Mouse (Mus musculus): ENCODE data around the gene Dnajb7.

Dnajb7 gene

DNA sequence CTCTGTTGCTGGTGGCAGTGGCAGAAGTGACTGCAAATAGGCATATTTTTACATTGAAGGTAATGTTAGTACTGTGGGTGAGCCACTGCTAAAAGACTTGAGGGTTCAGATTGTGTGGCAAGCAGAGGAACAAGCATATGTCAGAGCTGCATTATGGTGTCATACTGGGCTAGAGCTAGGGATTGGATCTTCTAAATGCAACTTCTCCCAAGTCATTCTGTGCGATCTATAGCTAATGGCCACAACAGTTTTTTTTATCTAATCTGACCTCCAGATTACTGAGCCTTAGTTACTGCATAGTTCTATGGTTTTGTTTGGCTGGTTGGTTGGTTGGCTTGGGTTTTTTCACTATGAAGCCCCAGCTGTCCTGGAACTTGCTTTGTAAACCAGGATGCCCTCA, at the start of gene Dnajb7:
TSS of gene Dnajb7 (minus strand) at position 101 of the 400 bp plus-strand sequence.
- no peak for DNase-seq

DNA sequence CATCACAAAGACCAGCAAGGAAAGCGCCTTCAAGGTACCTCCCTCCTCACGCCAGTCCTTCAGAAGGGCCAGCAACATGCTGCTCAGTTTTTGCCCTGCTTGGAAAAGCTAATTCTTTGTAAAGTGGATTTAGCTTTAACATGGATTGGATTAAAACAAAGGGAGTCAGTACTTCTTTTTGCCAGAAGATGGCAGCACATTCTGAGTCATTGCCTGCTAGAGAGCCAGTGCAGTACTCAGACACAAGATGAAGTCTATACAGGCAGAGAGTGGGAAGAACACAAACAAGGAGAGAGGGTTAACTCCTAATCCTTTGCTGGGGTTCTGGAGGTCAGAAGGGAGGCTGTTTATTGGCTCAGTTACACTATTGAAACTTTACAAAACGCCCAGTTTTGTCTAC, 40.4 kb upstream of the Dnajb7 start:
- peak; percentile 86 for DNase-seq

DNA sequence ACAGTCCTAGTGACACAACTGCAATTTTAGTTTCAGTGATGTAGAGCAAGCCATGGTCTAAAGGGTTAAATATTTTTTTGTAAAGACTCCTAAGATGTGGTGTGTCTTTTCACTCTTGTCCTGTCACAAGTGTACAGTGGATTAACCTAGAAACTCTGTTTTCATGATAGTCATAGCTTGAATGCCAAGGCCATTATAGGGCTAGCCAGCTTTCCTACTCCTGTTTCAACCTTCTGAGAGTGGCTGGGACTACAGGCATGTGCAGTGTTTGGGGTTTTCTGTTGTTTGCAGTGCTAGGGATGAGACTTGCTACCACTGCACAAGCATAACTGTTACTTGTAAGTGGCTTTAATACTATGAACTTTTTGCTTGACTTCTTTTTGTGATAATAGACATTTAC, 31.1 kb upstream of the Dnajb7 start:
- no peak for DNase-seq

DNA sequence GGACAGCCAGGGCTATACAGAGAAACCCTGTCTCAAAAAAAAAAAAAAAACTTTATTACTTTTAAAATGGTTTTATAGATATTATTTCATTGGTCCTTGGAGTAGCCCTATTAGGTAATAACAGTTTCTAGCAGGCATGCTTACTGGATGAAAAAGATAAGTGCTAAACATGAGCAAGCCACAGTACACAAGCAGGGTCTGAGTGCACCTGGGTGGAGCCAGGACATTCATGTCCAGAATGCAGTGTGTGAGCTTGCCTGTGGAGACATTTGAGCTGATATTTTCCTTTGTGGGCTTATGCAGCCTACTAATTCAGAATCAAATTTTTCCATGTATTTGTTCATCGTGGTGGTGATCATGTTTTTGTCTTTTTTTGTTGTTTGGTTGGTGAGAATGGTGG, 30.2 kb upstream of the Dnajb7 start:
- no peak for DNase-seq

DNA sequence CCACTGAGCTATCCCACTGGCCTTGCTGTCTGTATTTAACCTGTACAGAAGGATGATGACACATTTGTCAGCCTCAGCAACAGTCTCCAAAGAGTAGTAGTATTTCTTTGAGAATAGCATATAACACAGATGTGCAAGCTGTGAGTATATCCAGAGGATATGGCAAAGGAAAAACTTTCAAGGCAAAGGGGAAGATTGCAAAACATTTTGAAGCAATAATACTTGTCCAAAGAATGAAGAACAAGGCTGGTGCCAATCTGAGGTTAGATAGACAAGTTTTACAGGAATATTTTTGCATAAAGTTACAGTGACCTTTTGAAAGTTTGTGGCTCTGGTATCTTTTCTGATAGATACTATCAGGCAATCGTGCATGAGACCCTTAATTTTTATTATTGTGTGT, 23.1 kb upstream of the Dnajb7 start:
- DNase-seq: no peak

DNA sequence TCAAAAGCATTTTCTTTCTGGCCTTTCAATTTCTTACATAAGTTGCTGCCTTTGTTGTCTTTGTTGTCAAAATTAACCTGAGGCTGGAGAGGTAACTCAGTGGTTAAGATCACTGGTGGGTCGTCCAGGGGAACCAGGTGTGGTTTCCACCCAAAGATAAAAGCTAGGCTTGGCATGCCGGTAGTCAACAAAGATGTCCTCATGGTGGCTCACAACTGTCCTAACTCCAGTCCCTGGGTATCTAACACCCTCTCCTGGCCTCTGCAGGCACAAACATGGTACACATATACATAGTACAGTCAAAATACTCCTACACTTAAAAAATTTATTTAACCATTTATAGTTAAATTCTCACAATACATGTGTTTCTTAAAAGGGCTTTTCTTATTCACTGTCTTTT, 19.8 kb upstream of the Dnajb7 start:
- no peak for DNase-seq

DNA sequence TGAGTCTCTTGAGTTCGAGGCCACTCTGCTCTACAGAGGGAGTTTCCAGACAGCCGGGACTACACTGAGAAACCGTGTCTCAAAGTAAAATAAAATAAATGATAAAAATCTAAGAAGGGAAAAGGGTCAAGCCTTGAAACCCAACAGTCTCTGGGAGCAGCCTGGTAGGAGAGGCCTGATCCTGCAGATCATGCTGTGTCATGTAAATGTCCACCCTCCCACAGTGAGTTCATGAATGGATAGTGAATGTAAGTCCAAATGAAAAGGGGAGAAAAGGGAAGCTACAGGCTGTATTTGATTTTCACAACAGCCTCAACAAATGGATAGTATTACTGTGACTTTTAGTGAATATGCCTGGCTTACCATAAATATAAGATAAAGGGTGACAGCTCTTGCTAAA, 17.2 kb upstream of the Dnajb7 start:
- DNase-seq: no peak

DNA sequence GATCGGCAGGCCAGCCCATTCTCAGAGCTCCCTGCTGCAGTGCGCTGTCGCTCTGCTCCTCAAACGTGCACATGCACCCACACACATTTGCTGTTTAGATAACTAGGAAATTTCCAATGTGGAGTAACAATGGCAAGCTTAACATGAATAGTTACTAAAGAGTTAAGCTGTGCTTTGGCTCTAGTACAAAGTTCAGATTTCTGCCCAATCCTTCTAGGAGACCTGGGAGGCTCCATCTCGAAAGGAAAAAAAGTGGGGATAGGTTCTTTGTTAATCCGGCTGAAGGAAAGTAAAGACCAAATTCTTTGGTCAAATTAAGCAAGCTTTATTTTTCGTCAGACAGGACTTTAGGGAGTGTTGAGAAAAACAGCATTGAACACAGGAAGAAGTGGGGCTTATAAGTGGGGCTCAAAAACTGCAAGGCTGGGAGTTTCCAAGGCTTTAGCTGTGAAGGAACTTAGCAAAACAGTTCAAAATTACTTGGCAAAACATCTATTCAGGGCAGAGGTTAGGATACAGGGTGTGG, 14.1 kb upstream of the Dnajb7 start:
- DNase-seq: no peak

DNA sequence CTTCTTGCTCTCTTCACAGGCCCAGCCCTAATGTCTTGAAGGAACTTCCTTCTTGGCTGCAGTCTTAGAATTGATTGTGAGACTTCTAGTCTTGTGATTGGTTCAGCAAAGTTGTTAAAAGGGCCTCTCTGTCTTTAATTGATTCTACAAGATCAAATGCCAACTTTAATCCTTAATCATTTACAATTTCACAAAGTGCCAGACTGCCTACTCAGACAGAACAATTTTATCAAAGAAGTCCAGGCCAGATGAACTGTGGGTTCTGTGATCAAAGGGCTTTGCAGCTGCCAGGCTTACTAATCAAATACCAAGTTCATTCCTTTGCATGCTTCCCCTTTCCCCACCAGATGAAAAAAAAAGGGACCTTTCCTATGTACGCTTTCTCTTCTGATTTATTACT, 13.4 kb upstream of the Dnajb7 start:
- no peak for DNase-seq

DNA sequence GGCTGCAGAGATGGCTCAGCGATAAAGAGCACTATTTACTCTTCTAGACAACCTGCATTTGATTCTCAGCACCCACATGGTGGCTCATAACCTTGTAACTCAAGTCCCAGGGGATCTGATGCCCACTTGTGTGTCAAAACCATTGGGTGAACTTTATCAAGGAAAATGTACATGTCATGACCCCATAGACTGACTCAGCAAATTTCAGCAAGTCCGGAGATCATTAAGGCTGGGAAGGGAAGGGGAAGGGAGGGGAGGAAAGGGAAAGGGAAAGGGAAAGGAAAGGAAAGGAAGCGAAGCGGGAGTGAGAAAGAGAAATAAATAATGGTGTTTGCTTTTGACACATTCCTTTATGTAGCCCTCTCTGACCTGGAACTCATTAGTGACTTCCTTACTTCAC, 10.0 kb upstream of the Dnajb7 start:
- DNase-seq: no peak

DNA sequence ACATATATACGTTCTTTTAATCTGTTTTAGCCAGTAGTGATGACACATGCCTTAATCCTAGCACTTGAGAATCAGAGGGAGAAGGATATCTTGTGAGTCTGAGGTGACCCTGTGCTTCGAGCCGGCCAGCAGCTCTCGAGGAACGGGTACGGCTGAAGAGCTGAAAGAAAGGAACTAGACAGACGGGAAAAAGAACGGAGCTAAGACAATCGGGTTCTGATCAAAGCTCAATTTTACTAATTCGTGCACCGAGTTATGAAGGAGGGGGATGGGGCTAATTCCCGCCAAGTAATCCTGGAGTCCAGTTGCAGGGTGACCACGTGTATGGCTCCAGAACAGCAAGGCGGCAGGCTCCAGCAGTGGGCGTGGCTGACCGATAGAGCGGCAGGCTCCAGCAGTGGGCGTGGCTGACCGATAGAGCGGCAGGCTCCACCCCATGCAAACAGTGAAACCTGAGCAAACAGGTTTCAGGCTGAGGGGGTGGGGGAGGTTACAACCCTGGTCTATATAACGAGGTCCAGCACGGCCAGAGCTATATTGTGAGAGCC, 8.7 kb upstream of the Dnajb7 start:
- DNase-seq: peak; percentile 76

DNA sequence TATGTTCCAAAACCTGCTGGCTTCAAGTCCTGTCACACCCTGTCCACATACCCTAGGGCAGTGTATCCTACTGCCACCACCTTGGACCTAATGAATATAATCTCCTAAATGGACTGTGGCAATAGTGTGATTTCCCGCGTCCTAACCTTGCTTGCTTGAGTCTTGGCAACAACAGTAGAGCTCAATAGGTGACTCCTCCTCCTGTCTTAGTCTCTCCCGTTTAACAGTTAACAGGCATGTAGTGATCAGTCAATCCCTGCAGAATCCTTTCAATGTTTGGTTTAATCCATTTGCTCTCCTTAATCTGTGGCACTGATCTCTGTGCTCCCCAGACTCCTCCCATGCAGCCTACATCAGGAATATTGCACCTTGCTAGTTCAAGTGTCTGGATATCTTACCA, 3.1 kb downstream of the Dnajb7 start:
- peak; percentile 32 for DNase-seq

DNA sequence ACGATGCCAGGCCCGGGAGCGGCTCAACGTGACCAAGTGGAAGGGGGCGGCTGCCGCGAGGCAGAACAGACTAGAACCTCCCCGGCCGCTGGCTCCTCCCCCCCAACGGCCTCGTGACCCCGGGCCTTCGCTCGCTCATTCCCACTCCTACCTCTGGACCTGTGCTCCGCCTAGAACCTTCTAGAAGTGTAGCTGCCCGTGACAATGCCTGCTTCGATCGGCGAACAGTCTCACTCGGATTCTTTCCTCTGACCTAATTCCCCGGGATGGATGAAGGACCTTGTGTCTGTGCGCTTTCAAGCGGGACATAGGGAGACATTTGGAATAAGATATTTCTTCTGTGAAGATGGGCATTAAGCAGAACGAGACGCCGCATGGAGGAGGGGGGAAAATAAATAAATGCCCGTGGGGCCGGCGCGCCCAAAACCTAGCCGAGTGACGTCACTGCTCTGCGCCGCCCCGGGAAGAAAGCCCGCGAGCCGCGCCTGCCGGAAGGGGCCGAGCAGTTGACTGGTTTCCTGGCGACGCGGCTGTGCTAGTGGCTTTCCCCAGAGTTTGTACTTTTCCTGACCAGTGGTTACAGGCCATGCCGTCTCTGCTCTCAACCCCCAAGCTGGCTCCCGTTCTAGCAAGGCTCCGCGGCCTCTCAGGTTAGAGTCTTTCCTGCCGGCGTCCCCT, 8.3 kb downstream of the Dnajb7 start, which contains the start of the genes St13 and Xpnpep3:
TSS of gene St13 (minus strand) at position 440 of the 678 bp plus-strand sequence.
TSS of gene Xpnpep3 (plus strand) at position 501 of the 678 bp plus-strand sequence.
- peak; percentile 98 for DNase-seq

DNA sequence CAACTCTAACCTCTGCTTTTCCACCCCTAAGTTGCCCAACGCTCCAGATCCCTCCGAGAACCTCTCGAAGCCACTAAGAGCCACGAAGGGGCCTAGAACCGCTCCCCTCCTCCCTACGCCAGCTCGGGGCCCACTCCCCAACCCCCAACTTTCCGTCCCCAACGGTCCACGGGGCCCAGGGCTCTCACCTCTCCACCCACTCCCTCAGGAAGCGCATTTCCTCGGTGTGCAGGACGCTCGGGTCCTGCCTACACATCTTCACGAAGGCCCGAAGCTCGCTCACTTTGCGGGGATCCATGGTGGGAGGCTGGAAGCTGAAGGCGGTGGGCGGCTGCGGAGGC, 8.8 kb downstream of the Dnajb7 start:
- no peak for DNase-seq

DNA sequence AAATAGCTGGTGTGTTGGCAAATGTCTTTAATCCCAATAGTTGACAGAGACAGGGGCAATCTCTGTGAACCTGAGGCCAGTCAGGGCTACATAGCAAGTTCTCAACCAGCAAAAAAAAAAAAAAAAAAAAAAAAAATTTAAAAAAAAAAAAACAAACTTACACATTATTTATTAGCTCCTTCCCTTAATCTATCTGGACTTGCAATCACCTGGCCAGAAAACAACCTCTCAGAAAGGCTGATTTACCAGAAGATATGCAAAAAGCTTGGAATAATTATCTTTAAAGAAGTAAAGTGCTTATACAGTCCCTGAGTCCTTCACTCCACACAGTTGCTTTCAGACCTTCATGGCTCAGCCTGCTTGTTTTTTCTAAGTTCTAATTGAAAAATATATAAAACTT, 9.9 kb downstream of the Dnajb7 start:
- DNase-seq: no peak

DNA sequence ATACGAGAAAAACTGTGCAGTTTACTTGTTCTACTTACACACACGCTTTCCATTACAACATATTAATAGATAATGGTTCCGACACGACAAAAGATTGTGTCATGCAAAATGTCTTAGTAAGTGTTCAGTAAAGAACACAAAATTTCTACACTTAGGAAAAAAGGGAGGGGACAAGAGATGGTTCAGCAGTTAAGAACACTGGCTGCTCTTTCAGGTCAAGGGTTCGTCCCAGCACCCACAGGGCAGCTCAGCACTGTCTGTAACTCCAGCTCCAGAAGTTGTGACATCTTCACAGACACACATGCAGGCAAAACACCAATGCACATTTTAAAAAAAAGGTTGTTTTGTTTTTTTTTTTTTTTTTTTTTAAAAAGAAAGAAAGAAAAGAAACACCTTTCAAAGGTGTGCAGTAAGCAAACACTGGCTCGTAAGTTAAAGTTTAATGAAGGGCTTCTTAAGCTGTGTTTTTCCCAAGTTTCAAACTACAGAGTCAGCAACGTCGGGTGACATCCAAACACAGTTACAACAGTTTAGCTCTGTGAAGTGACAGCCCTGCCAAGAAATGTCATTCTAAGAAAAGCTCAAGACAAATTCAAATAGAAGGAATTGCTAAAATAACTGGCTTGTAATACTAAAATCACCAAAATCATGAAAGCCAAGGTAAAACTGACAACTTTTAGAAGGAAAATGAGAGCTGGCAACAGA, 13.7 kb downstream of the Dnajb7 start:
- no peak for DNase-seq

DNA sequence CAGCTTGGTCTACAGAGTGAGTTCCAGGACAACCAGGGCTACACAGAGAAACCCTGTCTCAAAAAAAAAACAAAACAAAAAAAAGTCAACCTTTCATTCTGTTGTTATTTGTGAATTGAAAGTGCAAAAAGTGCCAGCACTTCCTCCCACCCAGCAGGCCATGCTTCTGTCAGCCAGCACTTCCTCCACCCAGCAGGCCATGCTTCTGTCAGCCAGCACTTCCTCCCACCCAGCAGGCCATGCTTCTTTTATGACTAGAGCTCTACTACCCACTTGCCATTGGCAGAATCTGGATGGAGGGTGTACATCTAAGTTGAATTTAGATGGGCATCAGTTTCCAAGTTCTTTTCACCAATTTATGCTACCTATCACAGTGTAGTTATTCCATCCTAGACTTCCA, 15.1 kb downstream of the Dnajb7 start:
- DNase-seq: no peak

DNA sequence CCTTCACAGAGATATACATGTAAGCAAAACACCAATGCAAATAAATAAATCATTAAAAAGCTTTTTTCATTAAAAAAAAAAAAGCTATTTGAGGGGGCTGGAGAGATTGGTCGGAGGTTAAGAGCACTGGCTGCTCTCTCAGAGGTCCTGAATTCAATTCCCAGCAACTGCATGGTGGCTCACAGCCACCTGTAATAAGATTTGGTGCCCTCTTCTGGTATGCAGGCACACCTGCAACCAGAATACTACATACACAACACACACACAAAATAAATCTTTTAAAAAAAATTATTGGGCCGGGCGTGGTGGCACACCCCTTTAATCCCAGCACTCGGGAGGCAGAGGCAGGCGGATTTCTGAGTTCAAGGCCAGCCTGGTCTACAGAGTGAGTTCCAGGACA, 21.8 kb downstream of the Dnajb7 start:
- no peak for DNase-seq

DNA sequence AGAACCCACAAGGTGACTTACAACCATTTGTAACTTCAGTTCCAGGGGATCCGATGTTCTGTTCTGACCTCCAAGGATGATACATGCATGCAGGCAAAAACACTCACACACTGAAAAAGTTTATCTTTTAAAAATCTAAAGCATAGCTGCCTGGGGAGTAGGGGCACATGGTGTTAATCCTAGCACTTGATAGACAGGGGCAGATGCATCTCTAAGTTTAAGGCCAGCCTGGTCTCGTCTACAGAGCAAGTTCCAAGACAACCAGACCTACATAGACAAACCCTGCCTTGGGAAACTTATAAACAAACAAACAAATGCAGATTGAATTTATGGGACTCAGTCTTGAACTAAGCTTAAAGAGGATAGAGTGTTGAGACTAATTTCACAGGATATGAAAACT, 29.3 kb downstream of the Dnajb7 start:
- DNase-seq: no peak

DNA sequence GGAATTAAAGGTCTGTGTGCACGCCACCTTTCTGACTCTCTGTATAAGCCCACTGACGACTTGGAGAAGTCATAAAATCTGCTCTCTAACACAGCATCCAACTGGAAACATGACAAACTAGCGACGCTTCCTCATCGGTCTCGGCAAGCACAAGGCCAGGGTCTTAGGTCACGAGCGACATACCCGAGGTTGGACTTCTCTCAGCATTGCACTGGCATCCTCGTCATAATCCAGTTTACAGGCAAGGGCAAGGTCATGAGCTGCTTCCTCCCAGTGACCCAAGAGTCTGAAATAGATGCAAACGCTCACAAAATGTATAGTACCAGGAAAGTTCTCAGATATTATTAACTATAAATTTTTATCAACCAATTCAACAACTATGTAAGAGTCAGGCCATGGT, 33.5 kb downstream of the Dnajb7 start:
- no peak for DNase-seq

DNA sequence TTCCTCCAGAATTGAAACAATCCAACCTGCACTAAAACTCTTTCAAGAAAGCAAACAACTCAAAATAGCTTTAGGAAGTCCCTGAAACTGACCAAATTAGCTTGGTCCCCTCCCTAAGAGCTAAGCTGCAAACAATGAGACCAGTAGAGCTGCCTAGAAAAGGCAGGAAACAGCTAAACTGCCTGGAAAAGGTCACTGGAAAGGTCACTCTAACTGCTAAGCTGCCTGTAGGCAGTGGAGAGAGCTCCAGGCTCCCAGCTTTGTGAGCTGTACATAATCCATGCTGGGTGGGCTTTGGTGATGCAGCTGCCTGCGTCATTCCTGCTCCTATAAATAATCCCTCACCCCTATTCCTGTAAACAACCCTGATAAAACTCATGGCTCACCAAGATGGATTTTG, 37.7 kb downstream of the Dnajb7 start:
- DNase-seq: peak; percentile 6

DNA sequence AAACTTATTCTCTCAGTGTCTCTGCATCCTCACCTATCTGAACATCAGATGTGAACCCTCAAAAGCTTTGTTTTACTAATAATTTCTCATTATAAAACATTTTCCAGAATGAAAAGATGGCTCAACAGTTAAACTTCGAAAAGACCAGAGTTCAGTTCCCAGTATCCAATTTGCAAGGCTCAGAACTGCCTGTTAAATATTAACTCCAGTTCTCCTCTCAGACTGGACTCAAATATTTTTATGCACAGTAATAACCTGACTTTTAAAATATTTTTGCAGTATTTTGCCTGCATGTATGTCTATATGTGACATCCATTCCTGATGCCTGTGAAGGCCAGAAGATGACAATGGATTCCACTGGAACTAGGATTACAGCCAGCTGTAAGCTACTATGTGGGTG, 39.5 kb downstream of the Dnajb7 start:
- DNase-seq: no peak

DNA sequence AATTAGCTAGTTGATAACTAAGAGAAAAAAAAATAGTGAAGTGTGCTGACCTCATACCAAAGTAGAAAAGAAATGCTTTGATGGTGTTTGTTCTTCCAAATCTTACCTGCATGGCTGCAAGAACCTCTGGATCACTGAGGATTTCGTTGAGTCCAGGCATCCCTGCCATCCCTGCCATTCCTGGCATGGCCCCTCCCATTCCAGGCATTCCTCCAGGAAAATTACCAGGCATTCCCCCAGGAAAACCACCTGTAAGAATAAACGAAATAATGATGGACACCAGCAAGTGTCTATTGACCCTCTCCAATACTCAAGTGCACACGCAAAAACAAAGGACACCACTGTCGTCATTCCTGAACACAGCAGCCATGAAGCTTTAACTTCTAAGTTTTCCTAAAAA, 41.9 kb downstream of the Dnajb7 start:
- no peak for DNase-seq

DNA sequence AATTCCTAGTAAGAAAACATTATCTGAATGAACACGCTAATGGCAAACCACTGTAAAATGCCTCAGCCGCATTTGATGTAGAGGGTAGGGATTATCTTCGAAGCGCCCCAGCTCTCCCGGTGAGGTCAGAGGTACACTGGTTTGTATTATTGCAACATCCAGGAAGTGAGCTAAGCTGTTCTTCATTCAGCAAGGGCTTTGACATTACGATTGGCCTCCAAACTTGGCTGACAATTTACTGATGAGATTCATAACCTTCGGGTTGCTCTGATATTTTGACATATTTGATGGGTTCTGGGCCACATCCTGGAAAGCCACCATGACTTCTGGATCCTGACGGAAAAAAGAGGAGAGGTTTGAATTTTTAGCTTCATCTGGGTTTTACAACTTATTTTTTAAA, 42.9 kb downstream of the Dnajb7 start:
- no peak for DNase-seq
